Mouse (Mus musculus) midbrain, embryonic 11.5 days (tissue): ENCODE data around the gene Kif26b. TPM values are rescaled to one million over a fixed set of nuclear protein-coding genes. Genes with fewer than 3 reads are reported as not detected.

ENCODE experiments used
- ATAC-seq: fragments of 200-750 bp; cut with Nextera tagmentation; 2 replicates; pipeline ENCODE4 v1.8.0; 2017; ENCODE audit warnings: moderate TSS enrichment, moderate library complexity; ENCODE audit not compliant: low FRiP score
- DNase-seq: peaks from one replicate; pipeline ENCODE4 v3.0.0; 2015; ENCODE audit warnings: low spot score; ENCODE audit errors: missing footprints
- H3K27ac ChIP-seq: fragments of 300-500 bp; sonication (generic); 2 replicates; pipeline ENCODE4 v1.5.1; 2014; ENCODE audit warnings: low read depth, low read length
- H3K27me3 ChIP-seq: fragments of 300-500 bp; sonication (generic); 2 replicates; pipeline ENCODE4 v1.6.1; 2014; ENCODE audit warnings: mild to moderate bottlenecking, low read length, moderate library complexity, mixed read lengths; ENCODE audit not compliant: control insufficient read depth, insufficient read depth
- H3K36me3 ChIP-seq: fragments of 300-500 bp; sonication (generic); 2 replicates; pipeline ENCODE4 v1.6.1; 2014; ENCODE audit warnings: mild to moderate bottlenecking, low read length, moderate library complexity, mixed read lengths; ENCODE audit not compliant: control insufficient read depth, insufficient read depth
- H3K4me1 ChIP-seq: fragments of 300-500 bp; sonication (generic); 2 replicates; pipeline ENCODE4 v1.6.1; 2014; ENCODE audit warnings: low read length; ENCODE audit not compliant: control insufficient read depth, insufficient read depth
- H3K4me2 ChIP-seq: fragments of 300-500 bp; sonication (generic); 2 replicates; pipeline ENCODE4 v1.6.1; 2014; ENCODE audit warnings: mild to moderate bottlenecking, moderate library complexity
- H3K4me3 ChIP-seq: fragments of 300-500 bp; sonication (generic); 2 replicates; pipeline ENCODE4 v1.5.1; 2014; ENCODE audit warnings: low read depth, low read length
- H3K9ac ChIP-seq: fragments of 300-500 bp; sonication (generic); 2 replicates; pipeline ENCODE4 v1.6.1; 2014; ENCODE audit warnings: low read length
- H3K9me3 ChIP-seq: fragments of 300-500 bp; sonication (generic); 2 replicates; pipeline ENCODE4 v1.6.1; 2016; ENCODE audit warnings: low read length; ENCODE audit not compliant: control insufficient read depth
- WGBS: fragments of 180-500 bp; shearing (Covaris S2); extraction: QIAGEN DNeasy Blood & Tissue Kit; methylation state at CpG from one replicate; pipeline ENCODE4 v1.1.7; 2014; 5-methylcytosine and 5-hydroxymethylcytosine counted together
- polyA plus RNA-seq: library from polyadenylated mRNA; unstranded; fragments of >200 nt; fragmentation: Nextera tagmentation; extraction: Ambion mirVana; gene quantifications from 2 replicates; pipeline ENCODE4 v1.2.1, GENCODE M21; 2014

Gene Kif26b
- polyA plus RNA-seq, 1 experiment from 2014 or later = 3.3 TPM

GRCm38 (mm10) chr1:178663539-178663938, 134.6 kb downstream of the Kif26b start:
- Histone ChIP-seq H3K4me3 (no peak overlapping the region), H3K27me3 (no peaks in the 10 kb centered on the region), H3K36me3 (no peaks in the 10 kb centered on the region), H3K4me1 (0 out of 2 replicates have a peak, but pooled peaks cover 2% of the 10 kb centered on the region), H3K9ac (no peak overlapping the region), H3K4me2 (no peak overlapping the region), H3K27ac (no peak overlapping the region), H3K9me3 (no peaks in the 10 kb centered on the region)
- ATAC-seq = no peak
- DNase-seq = no peak
- WGBS = 87% methylated on average over 1 of the region's 1 CpGs

DNA sequence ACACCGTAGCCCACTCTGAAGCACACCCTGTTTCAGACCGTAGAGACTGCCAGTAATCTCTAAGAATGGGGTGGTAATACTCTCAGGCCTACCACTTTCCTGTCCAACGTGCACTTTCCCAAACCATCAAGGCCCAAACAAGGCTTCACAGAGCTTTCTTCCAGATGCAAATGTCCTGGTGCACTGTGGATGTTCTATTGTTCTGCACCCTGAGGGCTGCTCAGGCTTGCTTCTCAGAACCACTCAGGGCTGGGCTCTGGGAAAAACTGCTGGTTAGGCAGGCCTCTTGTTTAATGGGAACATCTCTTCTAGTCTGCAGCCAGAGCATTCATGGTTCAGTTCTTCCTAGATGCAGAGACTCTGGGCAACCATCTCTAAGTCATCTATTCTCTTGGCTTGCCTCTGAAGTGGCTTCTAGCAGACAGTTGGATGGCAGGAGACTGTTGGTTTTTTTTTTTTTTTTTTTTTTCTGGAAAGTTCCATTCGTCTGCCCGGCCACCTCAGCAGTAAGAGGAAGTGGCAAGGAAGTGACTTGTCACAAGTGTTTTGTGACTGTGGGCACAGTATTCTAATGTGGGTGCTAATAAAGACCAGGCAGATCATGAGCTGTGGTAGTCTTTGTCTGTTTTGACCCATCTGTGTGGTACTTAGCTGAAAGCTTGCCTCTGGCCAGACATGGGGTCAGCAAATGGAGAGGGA, 135.5 kb downstream of the Kif26b start:
- no peaks in the 10 kb centered on the region for H3K36me3 ChIP-seq
- H3K27me3 ChIP-seq = no peaks in the 10 kb centered on the region
- WGBS = 81% methylated on average over 5 of the region's 5 CpGs
- H3K27ac ChIP-seq = no peak overlapping the region
- 0 out of 2 replicates have a peak, but pooled peaks cover 2% of the 10 kb centered on the region for H3K4me1 ChIP-seq
- H3K9me3 ChIP-seq = no peaks in the 10 kb centered on the region
- DNase-seq = no peak
- no peak overlapping the region for H3K4me3 ChIP-seq
- ATAC-seq = no peak
- H3K9ac ChIP-seq = no peak overlapping the region
- H3K4me2 ChIP-seq = no peak overlapping the region

DNA sequence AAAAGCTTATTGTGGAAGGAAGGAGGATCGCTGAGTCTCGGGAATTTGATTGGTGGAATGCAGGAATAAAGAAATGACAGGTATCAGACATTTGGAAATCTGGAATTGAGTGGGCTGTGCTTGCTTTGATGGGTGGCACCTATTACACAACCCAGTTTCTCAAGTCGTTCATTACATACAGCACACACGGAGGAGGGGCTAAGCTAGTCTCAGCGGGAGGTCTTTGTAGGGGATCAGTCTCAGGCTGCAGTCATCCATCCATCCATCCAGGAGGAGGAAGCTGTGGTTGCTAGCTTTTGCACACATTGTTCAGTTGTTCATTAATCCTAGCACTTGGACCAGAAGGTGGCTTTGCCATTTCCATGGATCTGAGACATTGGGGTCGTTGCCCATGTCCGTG, 137.6 kb downstream of the Kif26b start:
- Histone ChIP-seq H3K36me3 (no peaks in the 10 kb centered on the region), H3K27ac (no peak overlapping the region), H3K4me2 (no peak overlapping the region), H3K9ac (no peak overlapping the region), H3K4me3 (no peak overlapping the region), H3K4me1 (0 out of 2 replicates have a peak, but pooled peaks cover 1% of the 10 kb centered on the region), H3K9me3 (no peaks in the 10 kb centered on the region), H3K27me3 (no peaks in the 10 kb centered on the region)
- ATAC-seq = no peak
- DNase-seq = no peak
- WGBS = 81% methylated on average over 7 of the region's 7 CpGs

GRCm38 (mm10) chr1:178667808-178668207, 138.9 kb downstream of the Kif26b start:
- WGBS = 80% methylated on average over 7 of the region's 7 CpGs
- Histone ChIP-seq H3K4me2 (no peak overlapping the region), H3K36me3 (no peaks in the 10 kb centered on the region), H3K9ac (no peak overlapping the region), H3K9me3 (no peaks in the 10 kb centered on the region), H3K27ac (no peak overlapping the region), H3K4me3 (no peak overlapping the region), H3K4me1 (no peaks in the 10 kb centered on the region), H3K27me3 (no peaks in the 10 kb centered on the region)
- ATAC-seq = no peak
- no peak for DNase-seq

GRCm38 (mm10) chr1:178668907-178669306, 140.0 kb downstream of the Kif26b start:
- 89% methylated on average over 4 of the region's 4 CpGs for WGBS
- ATAC-seq = no peak
- Histone ChIP-seq H3K4me2 (no peak overlapping the region), H3K9ac (no peak overlapping the region), H3K4me3 (no peak overlapping the region), H3K27ac (no peak overlapping the region), H3K27me3 (no peaks in the 10 kb centered on the region), H3K36me3 (no peaks in the 10 kb centered on the region), H3K4me1 (no peaks in the 10 kb centered on the region), H3K9me3 (no peaks in the 10 kb centered on the region)
- DNase-seq = no peak

DNA sequence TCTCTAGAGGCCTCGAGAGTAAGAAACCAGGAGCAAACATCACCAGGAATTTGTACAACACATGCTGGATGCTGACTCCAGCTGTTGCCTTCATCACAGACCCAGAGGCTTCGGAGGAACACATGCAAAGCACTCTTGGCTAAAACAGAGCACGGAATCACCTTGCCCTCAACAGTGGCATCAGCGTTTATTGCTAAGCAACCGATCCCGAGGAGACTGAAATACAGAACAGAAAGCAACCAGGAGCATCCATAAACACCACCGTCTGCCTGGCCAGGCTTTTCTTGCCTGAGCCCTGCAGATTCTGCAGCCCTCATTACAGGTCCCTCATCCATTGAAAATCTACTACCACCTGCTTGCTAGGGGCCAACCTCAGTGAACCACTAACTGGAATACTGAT, 144.1 kb downstream of the Kif26b start:
- ATAC-seq (no peak), DNase-seq (no peak)
- H3K9me3 ChIP-seq = no peaks in the 10 kb centered on the region
- no peaks in the 10 kb centered on the region for H3K36me3 ChIP-seq
- no peak overlapping the region for H3K4me3 ChIP-seq
- H3K27me3 ChIP-seq = no peaks in the 10 kb centered on the region
- no peak overlapping the region for H3K4me2 ChIP-seq
- H3K27ac ChIP-seq = no peak overlapping the region
- 54% methylated on average over 7 of the region's 7 CpGs for WGBS
- no peak overlapping the region for H3K9ac ChIP-seq
- H3K4me1 ChIP-seq = no peaks in the 10 kb centered on the region

GRCm38 (mm10) chr1:178673506-178673905, 144.6 kb downstream of the Kif26b start:
- Histone ChIP-seq H3K9me3 (no peaks in the 10 kb centered on the region), H3K4me2 (no peak overlapping the region), H3K9ac (no peak overlapping the region), H3K4me1 (no peaks in the 10 kb centered on the region), H3K4me3 (no peak overlapping the region), H3K36me3 (no peaks in the 10 kb centered on the region), H3K27ac (no peak overlapping the region), H3K27me3 (no peaks in the 10 kb centered on the region)
- DNase-seq (no peak), ATAC-seq (no peak)
- WGBS = 82% methylated on average over 2 of the region's 2 CpGs

- Histone ChIP-seq H3K9ac (no peak overlapping the region), H3K27ac (no peak overlapping the region), H3K27me3 (no peaks in the 10 kb centered on the region), H3K36me3 (no peaks in the 10 kb centered on the region), H3K9me3 (no peaks in the 10 kb centered on the region), H3K4me1 (no peaks in the 10 kb centered on the region), H3K4me2 (no peak overlapping the region), H3K4me3 (no peak overlapping the region)
- ATAC-seq = no peak
- 92% methylated on average over 3 of the region's 3 CpGs for WGBS
- no peak for DNase-seq
These were observed 146.8 kb downstream of the Kif26b start for GRCm38 (mm10) chr1:178675542-178676252.

GRCm38 (mm10) chr1:178677160-178677559, 148.2 kb downstream of the Kif26b start:
- Histone ChIP-seq H3K9me3 (no peaks in the 10 kb centered on the region), H3K4me3 (no peak overlapping the region), H3K4me2 (no peak overlapping the region), H3K36me3 (no peaks in the 10 kb centered on the region), H3K27me3 (no peaks in the 10 kb centered on the region), H3K27ac (no peak overlapping the region), H3K4me1 (no peaks in the 10 kb centered on the region), H3K9ac (no peak overlapping the region)
- ATAC-seq = no peak
- WGBS = 72% methylated on average over 12 of the region's 12 CpGs
- DNase-seq = no peak
